Mouse (Mus musculus): ENCODE results near the gene Git2. TPM values are rescaled to one million over a fixed set of nuclear protein-coding genes. Genes with fewer than 3 reads are reported as not detected.
A peak's percentile ranks its signal among the peaks of the same experiment; 100 is the strongest.

Git2 gene
- total and polyA plus RNA-seq, 3 experiments, result 24.0 to 71.7 (median 64.9) TPM

- Histone ChIP-seq H3K27ac (ENCODE audit: control insufficient read depth, low read depth, low read length) (no peak overlapping the region), H3K4me3 (ENCODE audit: control insufficient read depth in 1 of 2, insufficient read depth in 1 of 2, low read depth in 2 of 2, low read length in 2 of 2) (no peak overlapping the region), H3K27me3 (ENCODE audit: control insufficient read depth in 1 of 2, insufficient read depth in 2 of 2, low read length in 2 of 2) (no peaks in the 10 kb centered on the region), H3K79me2 (ENCODE audit: control insufficient read depth, insufficient read depth, low read length, poor library complexity) (peaks cover 6% of the 10 kb centered on the region), H3K4me1 (ENCODE audit: control insufficient read depth in 1 of 2, insufficient read depth in 2 of 2, low read length in 2 of 2) (peaks cover 0 to 18% of the 10 kb centered on the region in 2 experiments; a peak in 2 of 4 replicates), H3K36me3 (ENCODE audit: control insufficient read depth in 1 of 2, insufficient read depth in 2 of 2, low read length in 2 of 2) (peaks cover 0 to 6% of the 10 kb centered on the region in 2 experiments; a peak in 1 of 4 replicates), H3K9me3 (replicated peaks; ENCODE audit: insufficient read depth, low read length) (no peaks in the 10 kb centered on the region), H3K9ac (ENCODE audit: control insufficient read depth, low read depth, low read length, poor library complexity, severe bottlenecking) (no peak overlapping the region)
- DNase-seq (ENCODE audit: low read depth, low spot score), result peak; percentile 40
- TF ChIP-seq USF1 (IDR thresholded peaks at IDR 0.05; ENCODE audit: low read depth, low read length), result no peak
- TF ChIP-seq NELFE (IDR thresholded peaks at IDR 0.05; ENCODE audit: low read depth, low read length), result no peak
- TF ChIP-seq USF2 (IDR thresholded peaks at IDR 0.05; ENCODE audit: borderline replicate concordance in 1 of 2, insufficient read depth in 1 of 2, low read depth in 1 of 2, low read length in 2 of 2), result no peak
- TF ChIP-seq HCFC1 (IDR thresholded peaks at IDR 0.05; ENCODE audit: low read depth, low read length), result no peak
- TF ChIP-seq TBP (IDR thresholded peaks at IDR 0.05; ENCODE audit: low read depth, low read length), result no peak
- TF ChIP-seq UBTF (IDR thresholded peaks at IDR 0.05; ENCODE audit: borderline replicate concordance, insufficient read depth, low read depth, low read length), result no peak
Observed at GRCm38 (mm10) chr5:114687901-114688300, 87.4 kb downstream of the Git2 start.

GRCm38 (mm10) chr5:114686726-114687210, 88.5 kb downstream of the Git2 start:
- TF ChIP-seq GABPA (IDR thresholded peaks at IDR 0.05; ENCODE audit: low read depth, low read length) (no peak), RAD21 (IDR thresholded peaks at IDR 0.05; ENCODE audit: low read depth, low read length) (no peak), NRF1 (IDR thresholded peaks at IDR 0.05; ENCODE audit: insufficient read depth, low read depth, low read length, poor library complexity, severe bottlenecking) (no peak)
- Histone ChIP-seq H3K9me3 (replicated peaks; ENCODE audit: insufficient read depth, low read length) (no peaks in the 10 kb centered on the region), H3K9ac (ENCODE audit: control insufficient read depth, low read depth, low read length, poor library complexity, severe bottlenecking) (no peak overlapping the region), H3K4me1 (ENCODE audit: control insufficient read depth in 1 of 2, insufficient read depth in 2 of 2, low read length in 2 of 2) (peaks cover 0 to 15% of the 10 kb centered on the region in 2 experiments; a peak in 2 of 4 replicates), H3K27ac (ENCODE audit: control insufficient read depth, low read depth, low read length) (no peak overlapping the region), H3K36me3 (ENCODE audit: control insufficient read depth in 1 of 2, insufficient read depth in 2 of 2, low read length in 2 of 2) (peaks cover 0 to 6% of the 10 kb centered on the region in 2 experiments; a peak in 1 of 4 replicates), H3K27me3 (ENCODE audit: control insufficient read depth in 1 of 2, insufficient read depth in 2 of 2, low read length in 2 of 2) (no peaks in the 10 kb centered on the region), H3K4me3 (ENCODE audit: control insufficient read depth in 1 of 2, insufficient read depth in 1 of 2, low read depth in 2 of 2, low read length in 2 of 2) (no peak overlapping the region), H3K79me2 (ENCODE audit: control insufficient read depth, insufficient read depth, low read length, poor library complexity) (peaks cover 6% of the 10 kb centered on the region)
- no peak for DNase-seq (ENCODE audit: low read depth, low spot score)

GRCm38 (mm10) chr5:114685986-114686385, 89.3 kb downstream of the Git2 start:
- H3K4me1 ChIP-seq (ENCODE audit: control insufficient read depth in 1 of 2, insufficient read depth in 2 of 2, low read length in 2 of 2), result peaks cover 0 to 11% of the 10 kb centered on the region in 2 experiments; a peak in 2 of 4 replicates
- no peaks in the 10 kb centered on the region for H3K9me3 ChIP-seq (replicated peaks; ENCODE audit: insufficient read depth, low read length)
- no peak overlapping the region for H3K4me3 ChIP-seq (ENCODE audit: control insufficient read depth in 1 of 2, insufficient read depth in 1 of 2, low read depth in 2 of 2, low read length in 2 of 2)
- DNase-seq (ENCODE audit: low read depth, low spot score), result no peak
- peaks cover 6% of the 10 kb centered on the region for H3K79me2 ChIP-seq (ENCODE audit: control insufficient read depth, insufficient read depth, low read length, poor library complexity)
- no peak for TF ChIP-seq ELF1 (IDR thresholded peaks at IDR 0.05; ENCODE audit: low read depth, low read length)
- no peak for TF ChIP-seq CHD2 (IDR thresholded peaks at IDR 0.05; ENCODE audit: low read length)
- no peak for TF ChIP-seq ZKSCAN1 (IDR thresholded peaks at IDR 0.05; ENCODE audit: low read depth, low read length)
- no peak for TF ChIP-seq ETS1 (IDR thresholded peaks at IDR 0.05; ENCODE audit: low read depth, low read length)
- no peak for TF ChIP-seq RAD21 (IDR thresholded peaks at IDR 0.05; ENCODE audit: low read depth, low read length)
- TF ChIP-seq MEF2A (IDR thresholded peaks at IDR 0.05; ENCODE audit: extremely low read depth, insufficient replicate concordance, low read depth, low read length, poor library complexity, severe bottlenecking), result no peak
- TF ChIP-seq TBP (IDR thresholded peaks at IDR 0.05; ENCODE audit: low read depth, low read length), result no peak
- TF ChIP-seq NRF1 (IDR thresholded peaks at IDR 0.05; ENCODE audit: insufficient read depth, low read depth, low read length, poor library complexity, severe bottlenecking), result no peak
- no peak for TF ChIP-seq MYB (IDR thresholded peaks at IDR 0.05; ENCODE audit: low read depth, low read length)
- TF ChIP-seq KAT2A (conservative IDR thresholded peaks at IDR 0.05; ENCODE audit: low read depth, low read length), result no peak
- no peak for TF ChIP-seq SMC3 (IDR thresholded peaks at IDR 0.05; ENCODE audit: low read depth, low read length)
- no peak for TF ChIP-seq BHLHE40 (IDR thresholded peaks at IDR 0.05; ENCODE audit: borderline replicate concordance, low read depth, low read length)
- no peak for TF ChIP-seq POLR2AphosphoS2 (IDR thresholded peaks at IDR 0.05; ENCODE audit: low read length)
- TF ChIP-seq POLR2A (IDR thresholded peaks at IDR 0.05; ENCODE audit: control insufficient read depth in 1 of 2, insufficient read depth in 1 of 2, low read depth in 1 of 2, low read length in 2 of 2, poor library complexity in 1 of 2), result no peak
- no peak for TF ChIP-seq MXI1 (IDR thresholded peaks at IDR 0.05; ENCODE audit: low read depth, low read length)
- no peak for TF ChIP-seq UBTF (IDR thresholded peaks at IDR 0.05; ENCODE audit: borderline replicate concordance, insufficient read depth, low read depth, low read length)
- H3K27ac ChIP-seq (ENCODE audit: control insufficient read depth, low read depth, low read length), result no peak overlapping the region
- no peak overlapping the region for H3K9ac ChIP-seq (ENCODE audit: control insufficient read depth, low read depth, low read length, poor library complexity, severe bottlenecking)
- peaks cover 0 to 4% of the 10 kb centered on the region in 2 experiments; a peak in 1 of 4 replicates for H3K36me3 ChIP-seq (ENCODE audit: control insufficient read depth in 1 of 2, insufficient read depth in 2 of 2, low read length in 2 of 2)
- no peaks in the 10 kb centered on the region for H3K27me3 ChIP-seq (ENCODE audit: control insufficient read depth in 1 of 2, insufficient read depth in 2 of 2, low read length in 2 of 2)
